Mouse (Mus musculus) spleen, adult 18-20 months (tissue): ENCODE data around the gene Mtnr1a.
"Not testable (repeated sequence)": the region's sequence is repeated elsewhere in the genome, so short reads cannot be mapped to it uniquely, and the experiment has no call there.

ENCODE experiments used
- DNase-seq, 2 experiments: peaks; one replicate each; pipeline ENCODE4 v3.0.0; 2022; ENCODE audit warnings: mixed read lengths in 2 of 2

Gene Mtnr1a

DNA sequence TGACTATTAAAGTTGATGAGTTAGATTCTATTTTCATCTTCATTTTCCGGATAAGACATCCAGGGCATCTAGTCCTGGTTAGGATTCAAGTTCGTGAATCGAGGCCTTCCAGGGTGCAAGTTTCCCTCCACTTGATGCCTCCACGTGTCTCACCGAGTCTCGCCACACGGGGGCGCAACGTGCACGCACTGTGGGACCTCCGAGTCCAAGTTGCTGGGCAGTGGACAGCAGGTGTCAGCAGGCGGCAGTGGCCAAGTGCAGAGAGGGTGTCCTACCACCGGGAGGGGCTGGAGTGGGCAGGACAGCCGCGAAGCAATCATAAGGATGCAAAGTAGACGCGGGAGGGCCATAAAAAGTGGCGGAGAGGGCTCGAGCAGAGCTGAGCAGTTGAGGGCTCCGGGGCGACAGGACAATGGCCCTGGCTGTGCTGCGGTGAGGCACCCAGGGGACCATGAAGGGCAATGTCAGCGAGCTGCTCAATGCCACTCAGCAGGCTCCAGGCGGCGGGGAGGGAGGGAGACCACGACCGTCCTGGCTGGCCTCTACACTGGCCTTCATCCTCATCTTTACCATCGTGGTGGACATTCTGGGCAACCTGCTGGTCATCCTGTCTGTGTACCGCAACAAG, at the start of gene Mtnr1a:
TSS of gene Mtnr1a (plus strand) at position 379 of the 628 bp plus-strand sequence.
- DNase-seq, result peak in 1 of 2 experiments; percentile 39

DNA sequence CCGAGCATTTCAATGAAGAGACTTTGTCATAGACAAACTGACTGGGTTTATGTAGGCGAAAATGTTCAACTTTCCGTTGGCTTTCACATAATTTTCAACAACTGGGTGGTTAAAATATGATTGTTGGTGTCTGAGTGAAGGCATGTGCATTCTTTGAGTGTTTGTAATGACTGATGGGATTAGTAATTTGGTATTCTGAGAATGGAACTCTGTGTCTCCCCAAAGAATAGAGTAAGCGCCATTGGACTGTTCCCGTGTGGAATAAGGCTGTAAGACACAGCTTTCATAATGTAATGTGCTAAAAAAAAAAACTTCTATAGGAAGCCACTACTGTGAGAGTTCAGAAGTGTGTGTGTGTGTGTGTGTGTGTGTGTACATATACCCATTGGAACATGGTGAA, 49.7 kb upstream of the Mtnr1a start:
- no peak for DNase-seq

DNA sequence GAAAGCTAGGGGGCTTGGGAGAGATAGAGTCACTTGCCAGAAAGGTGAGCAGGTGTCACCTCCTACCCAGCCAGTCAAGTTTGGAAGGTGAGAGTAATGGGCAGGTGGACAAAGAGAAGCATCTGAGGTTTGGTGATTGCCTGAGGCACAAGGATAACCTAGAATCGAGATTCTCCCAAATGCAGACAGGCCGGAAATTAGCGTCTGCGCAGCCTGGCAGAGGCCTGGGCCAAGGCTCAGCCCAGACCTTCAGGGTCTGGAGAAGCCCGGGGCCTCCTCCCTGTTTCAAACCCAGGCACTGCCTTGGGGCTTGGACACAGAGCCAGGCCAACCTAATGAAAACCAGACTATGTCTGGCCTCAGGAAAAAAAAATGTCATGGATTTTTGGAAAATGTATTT, 47.8 kb upstream of the Mtnr1a start:
- no peak for DNase-seq

DNA sequence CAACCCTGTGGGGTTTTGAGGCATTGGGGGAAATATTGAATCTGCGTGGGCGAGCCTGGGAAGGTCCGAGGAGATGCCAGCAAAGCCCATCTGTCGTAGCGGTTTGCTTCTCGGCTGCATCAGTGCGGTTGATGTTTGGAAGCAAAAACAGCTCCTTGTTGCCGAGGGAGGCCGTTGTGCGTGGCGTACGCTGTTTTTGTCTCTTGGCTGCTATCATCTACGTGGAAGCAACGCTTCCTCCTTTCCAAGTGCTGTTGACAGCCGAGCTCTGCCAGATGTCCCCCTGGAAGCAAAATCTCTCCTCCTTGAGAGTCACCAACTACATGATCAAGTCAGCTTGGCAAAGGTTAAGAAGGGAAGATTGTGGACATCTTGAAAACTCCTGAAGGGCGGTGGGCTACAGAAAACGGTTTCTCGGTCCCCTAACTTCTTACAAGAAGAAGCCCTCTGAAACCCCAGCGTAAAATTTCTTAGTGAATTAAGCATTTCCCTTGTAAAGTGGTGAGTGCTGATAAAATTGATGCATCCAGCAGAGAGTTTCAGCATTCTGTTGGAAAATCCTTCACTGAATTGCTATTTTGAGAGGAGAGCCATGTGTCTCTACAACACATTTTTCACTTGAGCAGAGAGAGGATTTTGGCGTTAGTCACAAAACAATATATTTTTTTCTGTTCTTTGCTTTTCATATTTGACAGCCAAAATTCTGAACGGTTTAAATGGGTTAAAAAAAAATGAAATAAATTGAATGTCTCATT, 46.8 kb upstream of the Mtnr1a start:
- DNase-seq, result no peak

DNA sequence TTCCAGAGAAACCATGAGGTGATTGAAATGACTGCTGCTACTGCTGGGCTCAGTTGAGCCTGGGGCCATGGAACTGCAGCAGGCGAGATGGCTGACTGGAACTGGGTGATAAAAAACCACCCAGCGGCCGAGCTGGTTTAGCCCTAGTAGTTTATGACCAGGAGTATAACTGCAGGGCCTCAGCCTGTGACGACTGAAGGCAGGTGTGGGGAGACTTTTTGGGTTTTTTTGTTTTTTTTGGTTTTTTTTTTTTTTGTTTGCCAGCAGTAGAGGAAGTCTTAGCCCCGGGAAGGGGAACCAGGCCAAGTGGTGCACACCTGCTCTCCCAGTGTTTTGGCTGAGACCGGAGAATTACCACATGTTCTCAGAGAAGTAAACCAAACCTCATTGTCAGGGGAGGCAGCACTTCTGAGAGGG, 40.8 kb upstream of the Mtnr1a start:
- no peak for DNase-seq

DNA sequence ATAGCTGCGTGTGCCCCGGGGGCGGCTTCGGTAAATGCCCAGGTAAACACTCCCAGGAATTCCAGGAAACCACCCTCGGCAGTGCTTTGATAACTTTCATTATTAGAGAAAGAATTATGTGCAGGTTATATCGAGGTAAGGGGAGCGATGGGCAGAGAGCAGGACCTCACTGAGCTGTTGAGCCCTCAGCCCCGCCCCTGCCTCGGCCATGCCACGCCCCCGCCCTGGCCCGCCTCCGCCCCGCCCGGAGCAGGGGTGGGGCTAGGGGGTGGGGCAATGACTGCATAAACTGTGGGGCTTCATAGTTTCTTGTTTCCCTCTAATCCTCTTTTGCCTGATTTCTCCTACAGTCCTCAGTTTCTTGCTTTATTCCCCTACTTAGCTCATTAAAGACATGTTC, 30.6 kb upstream of the Mtnr1a start:
- DNase-seq, result no peak

DNA sequence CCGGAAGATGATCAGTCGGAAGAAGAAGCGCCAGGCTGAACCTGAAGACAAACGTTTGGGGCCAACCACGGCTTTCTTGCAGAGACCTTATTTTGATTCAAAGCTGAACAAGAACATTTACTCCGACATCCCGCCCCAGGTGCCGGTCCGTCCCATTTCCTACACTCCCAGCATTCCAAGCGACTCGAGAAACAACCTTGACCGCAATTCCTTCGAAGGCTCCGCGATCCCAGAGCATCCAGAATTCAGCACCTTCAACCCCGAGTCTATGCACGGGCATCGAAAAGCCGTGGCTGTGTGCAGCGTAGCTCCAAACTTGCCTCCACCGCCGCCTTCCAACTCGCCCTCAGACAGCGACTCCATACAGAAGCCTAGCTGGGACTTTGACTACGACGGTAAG, 24.8 kb upstream of the Mtnr1a start:
- DNase-seq, result no peak

DNA sequence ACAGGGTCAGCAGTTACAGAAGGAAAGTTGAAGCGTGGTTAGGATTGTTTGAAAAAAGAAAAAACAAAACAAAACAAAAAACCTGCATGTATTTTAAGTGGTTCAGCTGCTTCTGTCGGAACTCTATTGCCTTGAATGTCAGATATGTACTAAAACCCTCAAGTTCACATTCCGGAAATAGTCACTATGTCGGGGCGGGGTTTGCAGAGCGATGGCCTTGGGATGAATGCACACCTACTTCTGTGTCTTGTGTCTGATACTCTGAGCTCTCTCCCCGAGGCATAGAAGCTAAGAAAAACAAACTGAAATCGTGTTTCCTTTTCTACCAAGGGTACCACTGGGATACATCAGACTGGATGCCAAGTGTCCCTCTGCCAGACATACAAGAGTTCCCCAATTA, 18.5 kb upstream of the Mtnr1a start:
- no peak for DNase-seq

DNA sequence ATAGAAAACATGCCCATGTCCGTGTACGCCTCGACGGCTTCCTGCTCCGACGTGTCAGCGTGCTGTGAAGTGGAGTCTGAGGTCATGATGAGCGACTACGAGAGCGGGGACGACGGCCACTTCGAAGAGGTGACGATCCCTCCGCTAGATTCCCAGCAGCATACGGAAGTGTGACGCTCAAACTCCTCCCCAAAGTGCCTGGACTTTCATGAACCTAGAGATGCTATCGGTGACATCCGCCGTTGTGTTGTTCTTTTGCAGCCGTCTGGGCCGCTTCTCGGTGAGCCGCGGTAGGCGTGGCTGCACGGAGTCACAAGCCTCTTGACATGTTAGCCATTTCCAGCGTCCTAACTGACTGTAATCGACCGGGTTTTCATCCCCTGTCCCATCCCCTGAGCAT, 17.7 kb upstream of the Mtnr1a start:
- DNase-seq, result no peak

DNA sequence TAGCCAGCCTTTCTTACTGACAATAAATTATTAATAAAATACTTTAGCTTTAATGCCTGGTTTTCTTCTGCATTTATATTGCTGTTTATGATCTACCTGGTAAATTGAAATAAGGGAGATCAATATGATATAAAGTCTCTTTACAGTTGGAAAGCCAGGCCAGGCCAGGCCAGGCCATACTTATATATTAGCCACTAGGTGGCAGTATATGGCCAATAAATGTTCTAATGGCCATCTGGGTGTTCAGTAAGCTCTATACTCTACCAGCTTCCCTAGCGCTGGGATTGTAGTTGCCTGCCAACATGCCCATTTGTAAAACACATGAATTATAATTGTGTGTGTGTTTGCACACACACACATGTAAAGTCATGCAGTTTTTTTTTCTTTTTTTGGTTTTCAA, 16.7 kb upstream of the Mtnr1a start:
- DNase-seq, result no peak

DNA sequence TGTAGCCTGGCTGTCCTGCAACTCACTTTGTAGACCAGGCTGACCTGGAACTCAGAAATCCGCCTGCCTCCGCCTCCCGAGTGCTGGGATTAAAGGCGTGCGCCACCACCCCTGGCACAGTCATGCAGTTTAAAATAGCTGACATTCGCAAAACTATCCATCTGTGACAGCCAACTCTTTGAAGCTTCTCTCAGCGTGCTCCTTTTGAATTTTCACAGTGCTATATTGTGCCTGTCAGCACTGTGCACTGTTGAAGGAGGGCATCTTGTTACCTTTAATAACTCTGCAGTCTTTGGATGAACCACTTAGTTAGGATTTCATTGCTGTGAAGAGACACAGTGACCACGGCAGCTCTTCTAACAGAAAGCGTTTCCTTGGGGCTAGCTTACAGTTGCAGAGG, 16.3 kb upstream of the Mtnr1a start:
- no peak for DNase-seq

DNA sequence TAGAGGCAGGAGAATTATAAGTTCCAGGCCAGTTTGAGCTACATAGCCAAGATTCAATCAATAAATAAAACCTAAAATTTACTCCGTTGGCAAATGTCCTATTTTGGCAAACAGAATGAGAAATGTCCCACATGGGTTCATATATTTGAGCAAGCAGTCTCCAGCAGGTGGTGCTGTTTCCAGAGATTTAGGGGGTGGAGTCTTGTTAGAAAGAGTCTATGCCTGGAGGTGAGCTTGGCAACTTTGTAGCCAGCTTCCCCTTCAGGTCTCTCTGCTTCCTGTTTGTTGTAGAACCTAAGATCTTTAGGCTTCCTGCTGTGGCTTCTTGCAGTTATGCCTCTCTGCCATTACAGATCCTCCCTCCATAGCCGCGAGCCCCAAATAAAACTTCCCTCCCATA, 13.4 kb upstream of the Mtnr1a start:
- DNase-seq, result no peak

DNA sequence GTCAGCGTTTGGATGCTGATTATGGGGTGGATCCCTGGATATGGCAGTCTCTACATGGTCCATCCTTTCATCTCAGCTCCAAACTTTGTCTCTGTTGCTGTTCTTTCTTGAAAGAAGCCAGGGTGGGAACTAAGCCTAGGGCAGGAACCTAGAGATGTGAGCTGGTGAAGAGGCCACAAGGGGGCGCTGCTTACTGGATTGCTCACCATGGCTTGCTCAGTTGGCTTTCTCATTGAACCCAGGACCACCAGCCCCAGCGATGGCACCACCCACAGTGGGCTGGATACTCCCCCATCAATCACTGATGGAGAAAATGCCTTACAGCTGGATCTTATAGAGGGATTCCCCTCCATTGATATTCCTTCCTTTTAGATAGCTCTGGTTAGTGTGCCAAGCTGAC, 12.1 kb upstream of the Mtnr1a start:
- no peak for DNase-seq

DNA sequence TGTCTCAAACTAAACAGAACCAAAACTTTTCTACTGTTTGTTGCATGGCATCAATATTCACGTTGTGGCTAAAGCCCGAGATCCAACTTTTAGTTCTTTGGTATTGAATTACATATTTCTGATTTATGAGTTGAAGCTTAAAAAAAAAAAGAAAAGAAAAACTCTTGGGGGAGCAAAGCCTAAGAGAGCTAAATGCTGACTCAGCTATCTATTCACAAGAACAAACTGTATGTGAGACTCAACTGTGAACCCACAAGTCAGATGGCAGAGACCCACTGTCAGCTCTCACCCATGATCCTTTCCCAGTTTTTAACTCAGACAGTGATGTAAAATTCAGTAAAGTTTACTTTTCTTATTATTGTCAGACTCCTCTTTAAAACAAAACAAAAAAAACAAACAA, 8.9 kb upstream of the Mtnr1a start:
- no peak for DNase-seq

DNA sequence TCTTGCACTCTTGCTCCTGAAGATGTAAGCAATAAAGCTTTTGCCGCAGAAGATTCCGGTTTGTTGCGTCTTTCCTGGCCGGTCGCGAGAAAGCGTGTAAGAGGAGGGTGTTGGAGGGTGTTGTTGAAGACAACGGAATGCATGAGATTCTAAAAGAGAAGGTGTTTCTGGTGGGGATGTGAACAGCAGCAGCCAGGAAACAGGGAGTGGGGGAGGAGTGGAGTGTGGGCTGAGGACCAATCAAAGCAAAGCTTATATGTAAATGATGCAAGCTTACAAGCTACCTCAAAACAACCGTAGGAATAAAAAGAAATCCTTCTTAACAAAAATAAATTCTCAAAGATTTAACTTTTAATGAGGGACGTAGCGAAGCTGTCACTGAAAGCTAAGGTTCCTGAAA, 6.6 kb upstream of the Mtnr1a start:
- DNase-seq, result no peak

DNA sequence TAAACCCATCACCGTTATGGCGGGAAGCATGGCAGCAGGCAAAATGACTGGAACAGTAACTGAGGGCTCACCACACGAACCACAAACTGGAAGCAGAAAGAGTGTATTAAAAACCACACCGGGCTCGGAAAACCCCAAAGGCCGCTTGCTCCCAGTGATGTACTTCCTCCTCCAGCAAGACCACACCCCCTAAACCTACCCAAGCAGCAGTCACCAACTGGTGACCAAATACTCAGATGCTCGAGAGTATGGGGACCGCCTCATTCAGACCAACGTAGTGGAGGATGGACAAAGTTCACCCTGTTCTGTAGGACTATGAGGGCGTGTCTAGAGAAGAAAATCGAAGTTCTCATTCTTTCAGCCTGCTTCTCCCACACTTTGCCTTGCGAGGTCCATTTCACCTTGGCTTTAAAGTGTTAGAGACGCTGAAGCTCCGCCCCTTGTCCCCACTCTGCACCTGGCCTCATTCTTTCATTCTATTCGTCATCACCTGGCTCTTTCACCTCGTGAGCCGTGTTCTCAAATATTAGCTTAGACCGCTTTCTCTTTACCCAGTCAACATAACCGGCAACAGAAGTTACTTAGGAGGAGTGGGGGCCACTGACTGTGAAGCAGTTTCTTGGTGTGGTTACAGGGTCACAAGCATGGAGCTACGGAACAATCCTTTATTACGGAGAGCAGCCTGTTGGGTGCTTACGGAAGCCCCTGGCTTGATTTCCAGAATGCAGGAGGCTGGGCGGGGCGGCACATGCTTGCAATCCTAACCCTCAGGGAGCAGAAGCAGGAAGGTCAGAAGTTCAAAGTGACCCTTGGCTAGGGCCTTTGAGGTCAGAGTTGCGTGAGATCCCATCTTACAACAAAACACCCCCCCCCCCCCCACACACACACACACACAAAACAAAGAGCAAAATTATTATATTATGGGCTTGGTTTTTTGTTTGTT, 5.7 kb upstream of the Mtnr1a start:
- DNase-seq, result no peak

DNA sequence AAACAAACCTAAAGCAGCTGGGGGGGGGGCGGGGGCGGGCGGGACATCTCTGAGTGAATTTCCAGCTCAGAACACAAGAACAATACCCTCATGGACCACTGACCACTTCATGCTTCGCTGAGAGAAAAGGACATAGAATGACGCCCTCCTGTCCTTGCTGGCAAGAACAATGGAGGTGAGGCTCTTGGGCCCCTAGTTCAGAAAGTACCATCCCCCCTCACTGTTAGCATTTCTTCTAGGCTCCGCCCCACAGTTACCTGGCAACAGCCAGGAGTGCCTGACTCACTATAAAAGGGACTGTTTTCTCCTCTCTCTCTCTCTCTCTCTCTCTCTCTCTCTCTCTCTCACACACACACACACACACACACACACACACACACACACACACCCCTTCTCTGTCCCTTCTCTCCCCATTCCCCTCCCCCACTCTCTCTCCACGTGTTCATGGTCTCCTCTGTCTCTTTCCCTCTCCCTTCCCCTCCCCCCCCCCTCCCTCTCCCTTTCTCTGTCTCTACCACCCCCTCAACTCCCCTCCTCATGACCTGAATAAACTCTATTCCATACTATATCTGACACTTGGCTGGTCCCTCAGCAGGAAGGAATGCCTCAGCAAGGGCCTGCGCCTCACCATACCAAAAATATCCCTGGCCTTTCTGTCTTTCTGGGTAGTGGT, 4.6 kb upstream of the Mtnr1a start:
- no peak for DNase-seq

DNA sequence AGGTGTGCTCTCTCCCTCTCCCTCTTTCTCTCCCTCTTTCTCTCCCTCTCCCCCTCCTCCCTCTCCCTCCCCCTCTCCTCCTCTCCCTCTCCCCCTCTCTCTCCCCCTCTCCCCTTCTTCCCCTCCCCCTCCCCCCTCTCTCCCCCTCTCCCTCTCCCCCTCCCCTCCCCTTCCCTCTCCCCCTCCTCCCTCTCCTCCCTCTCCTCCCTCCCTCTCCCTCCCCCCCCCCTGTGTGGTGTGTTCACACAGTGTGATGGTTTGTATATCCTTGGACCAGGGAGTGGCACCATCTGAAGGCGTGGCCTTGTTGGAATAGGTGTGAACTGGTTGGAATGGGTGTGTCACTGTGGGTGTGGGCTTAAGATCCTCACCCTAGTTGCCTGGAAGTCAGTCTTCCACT, 3.5 kb upstream of the Mtnr1a start:
- not testable (repeated sequence) for DNase-seq

DNA sequence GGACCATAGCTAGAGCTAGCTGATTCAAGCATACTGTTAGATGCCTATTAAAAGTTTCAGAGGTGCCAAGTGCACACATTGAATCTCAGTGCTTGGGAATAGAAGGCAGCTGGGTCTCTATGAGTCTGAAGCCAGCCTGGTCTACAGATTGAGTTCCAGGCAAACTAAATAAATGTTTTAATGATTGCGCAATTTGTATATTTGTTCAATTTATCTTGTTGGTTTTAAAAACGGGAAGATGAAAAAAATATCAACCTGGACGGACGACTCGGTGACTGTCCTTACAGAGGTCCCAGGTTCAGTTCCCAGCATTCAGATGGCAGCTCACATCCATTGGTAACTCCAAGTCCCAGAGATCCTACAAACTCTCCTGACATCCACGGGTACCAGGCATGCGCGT, 2.0 kb downstream of the Mtnr1a start:
- DNase-seq, result no peak

DNA sequence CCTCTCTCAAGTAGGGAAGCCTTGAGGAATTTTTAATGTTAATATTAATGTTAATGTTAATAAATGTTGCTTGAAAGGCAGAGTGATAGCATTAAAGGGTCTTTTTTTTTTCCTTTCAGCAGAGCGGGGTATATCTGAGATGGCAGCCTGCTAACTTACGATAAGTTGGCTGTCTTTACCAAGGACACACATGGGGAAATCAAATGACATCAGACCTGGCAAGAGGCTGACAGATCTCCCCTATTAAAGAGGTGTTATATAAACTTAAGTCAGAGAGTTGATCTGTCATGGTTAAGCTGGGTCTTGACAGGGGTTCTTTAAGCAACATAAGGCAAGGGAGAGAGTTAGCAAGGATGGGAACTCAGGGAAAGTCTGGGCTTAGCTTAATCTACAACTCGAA, 11.9 kb downstream of the Mtnr1a start:
- no peak for DNase-seq

DNA sequence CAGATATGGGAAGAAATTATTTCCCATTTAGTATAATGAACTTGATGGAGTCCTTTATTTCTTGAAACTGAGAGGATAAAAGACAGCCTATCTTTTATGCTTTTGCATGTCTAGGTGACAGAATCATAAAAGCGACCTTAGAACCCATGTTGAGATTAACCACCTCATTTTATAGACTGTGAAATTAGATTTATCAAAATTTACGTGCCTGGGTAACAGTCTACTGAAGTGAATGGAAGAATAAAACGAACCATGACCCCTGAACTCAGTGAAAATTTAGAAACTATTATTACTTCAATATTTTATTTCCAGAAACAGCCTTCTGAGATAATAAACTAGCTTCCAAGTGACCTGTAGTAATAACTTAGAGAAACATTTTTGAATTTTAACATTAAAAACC, 24.7 kb downstream of the Mtnr1a start:
- no peak for DNase-seq

DNA sequence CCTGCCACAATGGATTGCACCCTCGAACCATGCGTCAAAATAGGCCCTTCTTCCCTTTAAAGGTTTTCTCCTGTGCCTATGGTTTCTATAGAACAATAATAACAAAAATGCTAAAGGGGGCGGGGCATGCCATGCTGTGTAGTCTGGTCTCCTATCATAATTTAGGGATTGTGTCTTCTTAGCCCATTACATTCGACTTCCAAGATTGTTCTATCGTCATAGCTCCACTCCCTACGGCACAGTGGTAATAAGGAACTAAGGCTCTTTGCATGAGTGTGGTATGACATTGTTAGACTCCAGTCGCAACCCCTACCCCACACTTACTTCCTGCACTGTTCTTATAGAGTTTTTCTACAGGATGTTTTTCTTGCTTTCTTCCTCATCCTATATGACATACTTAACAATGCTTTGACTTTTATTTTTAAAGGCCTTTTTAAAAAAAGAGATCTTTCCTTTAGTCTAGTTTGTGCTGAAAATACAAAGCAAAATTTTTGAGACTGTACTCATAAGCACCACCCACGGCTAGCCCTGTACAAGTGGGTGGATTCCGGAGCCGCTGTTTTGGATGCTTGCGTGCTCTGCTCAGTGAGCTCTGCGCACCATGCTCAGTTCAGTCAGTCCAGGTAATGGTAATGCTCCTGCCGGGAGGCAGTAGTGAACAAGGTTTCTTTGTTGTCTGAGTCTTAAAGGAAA, 40.6 kb downstream of the Mtnr1a start:
- no peak for DNase-seq
